11 mouse cellular contexts compared by ENCODE assay signal in genomic region chr12:113135401-113135800, GRCm38 (mm10). TPM values are rescaled to one million over a fixed set of nuclear protein-coding genes. Genes with fewer than 3 reads are reported as not detected.
"Had no signal": no experiment of that assay in that cellular context is flagged by ENCODE, and none has a peak within 500 bp of the region (broad histone marks: within the 10 kb centered on the region; RNA-seq: fewer than 3 reads in every experiment).

No protein-coding gene starts in this region.

- H3K4me3 ChIP-seq: liver, embryonic 13.5 days had no signal

- H3K9me3 ChIP-seq: liver, embryonic 13.5 days had no signal

- H3K27ac ChIP-seq: liver, embryonic 13.5 days had no signal

- H3K9ac ChIP-seq: liver, embryonic 13.5 days had no signal

- H3K4me2 ChIP-seq: liver, embryonic 13.5 days; midbrain, embryonic 11.5 days had no signal

- DNase-seq: kidney, adult 9 months; kidney, postnatal 14 days; kidney, postnatal 4 days; liver, embryonic 13.5 days; lung, adult 2 months; lung, postnatal 14 days; lung, postnatal 4 days; midbrain, embryonic 14.5 days; thymus, postnatal 25 days had no signal

RNA-seq across cellular contexts. Expression of gene Tmem121, which starts 50.3 kb away (rescaled TPM):
- total RNA-seq: liver, adult 2 months had no signal
- polyA plus RNA-seq: liver, adult 2 months had no signal
